Mouse (Mus musculus): ENCODE data around the gene A4galt.

A4galt gene

GRCm38 (mm10) chr15:83226066-83226834, 25.3 kb downstream of the A4galt start:
- Histone ChIP-seq H3K36me3 (ENCODE audit: insufficient read depth, low read length) (peaks cover 56% of the 10 kb centered on the region), H3K4me1 (replicated peaks; ENCODE audit: low read depth, low read length) (peaks cover 47% of the 10 kb centered on the region), H3K27me3 (ENCODE audit: insufficient read depth, low read length) (no peaks in the 10 kb centered on the region), H3K9me3 (ENCODE audit: low read length) (no peaks in the 10 kb centered on the region), H3K4me3 (replicated peaks; ENCODE audit: low read length) (no peak overlapping the region)
- no peak for TF ChIP-seq CTCF (conservative IDR thresholded peaks at IDR 0.05; ENCODE audit: low read length)
- no peak for TF ChIP-seq NANOG (IDR thresholded peaks at IDR 0.05; ENCODE audit: borderline replicate concordance, low read length)
- no peak for TF ChIP-seq POU5F1 (IDR thresholded peaks at IDR 0.05; ENCODE audit: borderline replicate concordance, low read length)

- H3K4me1 ChIP-seq (replicated peaks; ENCODE audit: low read depth, low read length): peaks cover 38% of the 10 kb centered on the region
- H3K9me3 ChIP-seq (ENCODE audit: low read length): peaks cover 5% of the 10 kb centered on the region; the same call in 1 of the 2 replicates
- peaks cover 39% of the 10 kb centered on the region for H3K36me3 ChIP-seq (ENCODE audit: insufficient read depth, low read length)
- no peaks in the 10 kb centered on the region for H3K27me3 ChIP-seq (ENCODE audit: insufficient read depth, low read length)
- no peak for TF ChIP-seq POU5F1 (IDR thresholded peaks at IDR 0.05; ENCODE audit: borderline replicate concordance, low read length)
- TF ChIP-seq NANOG (IDR thresholded peaks at IDR 0.05; ENCODE audit: borderline replicate concordance, low read length): no peak
- no peak for TF ChIP-seq CTCF (conservative IDR thresholded peaks at IDR 0.05; ENCODE audit: low read length)
- H3K4me3 ChIP-seq (replicated peaks; ENCODE audit: low read length): 0 out of 2 replicates have a peak overlapping the region, but pooled peaks have one; percentile 53
These were observed 27.3 kb downstream of the A4galt start for GRCm38 (mm10) chr15:83224136-83224766.

GRCm38 (mm10) chr15:83223208-83223962, 28.2 kb downstream of the A4galt start:
- peaks cover 30% of the 10 kb centered on the region for H3K36me3 ChIP-seq (ENCODE audit: insufficient read depth, low read length)
- peaks cover 38% of the 10 kb centered on the region for H3K4me1 ChIP-seq (replicated peaks; ENCODE audit: low read depth, low read length)
- peak overlapping the region; percentile 53 for H3K4me3 ChIP-seq (replicated peaks; ENCODE audit: low read length)
- peaks cover 5% of the 10 kb centered on the region; the same call in 1 of the 2 replicates for H3K9me3 ChIP-seq (ENCODE audit: low read length)
- H3K27me3 ChIP-seq (ENCODE audit: insufficient read depth, low read length): no peaks in the 10 kb centered on the region
- TF ChIP-seq NANOG (IDR thresholded peaks at IDR 0.05; ENCODE audit: borderline replicate concordance, low read length): no peak
- TF ChIP-seq POU5F1 (IDR thresholded peaks at IDR 0.05; ENCODE audit: borderline replicate concordance, low read length): no peak
- no peak for TF ChIP-seq CTCF (conservative IDR thresholded peaks at IDR 0.05; ENCODE audit: low read length)

GRCm38 (mm10) chr15:83221721-83222120, 29.9 kb downstream of the A4galt start:
- peaks cover 5% of the 10 kb centered on the region; the same call in 1 of the 2 replicates for H3K9me3 ChIP-seq (ENCODE audit: low read length)
- peaks cover 36% of the 10 kb centered on the region for H3K4me1 ChIP-seq (replicated peaks; ENCODE audit: low read depth, low read length)
- H3K4me3 ChIP-seq (replicated peaks; ENCODE audit: low read length): no peak overlapping the region
- no peak for TF ChIP-seq NANOG (IDR thresholded peaks at IDR 0.05; ENCODE audit: borderline replicate concordance, low read length)
- TF ChIP-seq POU5F1 (IDR thresholded peaks at IDR 0.05; ENCODE audit: borderline replicate concordance, low read length): no peak
- no peak for TF ChIP-seq CTCF (conservative IDR thresholded peaks at IDR 0.05; ENCODE audit: low read length)
- no peaks in the 10 kb centered on the region for H3K27me3 ChIP-seq (ENCODE audit: insufficient read depth, low read length)
- H3K36me3 ChIP-seq (ENCODE audit: insufficient read depth, low read length): peaks cover 15% of the 10 kb centered on the region

- H3K4me3 ChIP-seq (replicated peaks; ENCODE audit: low read length): no peak overlapping the region
- H3K27me3 ChIP-seq (ENCODE audit: insufficient read depth, low read length): no peaks in the 10 kb centered on the region
- TF ChIP-seq NANOG (IDR thresholded peaks at IDR 0.05; ENCODE audit: borderline replicate concordance, low read length) (no peak), CTCF (conservative IDR thresholded peaks at IDR 0.05; ENCODE audit: low read length) (no peak), POU5F1 (IDR thresholded peaks at IDR 0.05; ENCODE audit: borderline replicate concordance, low read length) (no peak)
- peaks cover 5% of the 10 kb centered on the region; the same call in 1 of the 2 replicates for H3K9me3 ChIP-seq (ENCODE audit: low read length)
- H3K4me1 ChIP-seq (replicated peaks; ENCODE audit: low read depth, low read length): peaks cover 40% of the 10 kb centered on the region
- H3K36me3 ChIP-seq (ENCODE audit: insufficient read depth, low read length): peaks cover 4% of the 10 kb centered on the region; the same call in 1 of the 2 replicates
These were observed 31.1 kb downstream of the A4galt start for GRCm38 (mm10) chr15:83220368-83221013.

- Histone ChIP-seq H3K9me3 (ENCODE audit: low read length) (peaks cover 5% of the 10 kb centered on the region; the same call in 1 of the 2 replicates), H3K27me3 (ENCODE audit: insufficient read depth, low read length) (no peaks in the 10 kb centered on the region; the same call in 1 of the 2 replicates), H3K36me3 (ENCODE audit: insufficient read depth, low read length) (no peaks in the 10 kb centered on the region), H3K4me3 (replicated peaks; ENCODE audit: low read length) (no peak overlapping the region), H3K4me1 (replicated peaks; ENCODE audit: low read depth, low read length) (peaks cover 8% of the 10 kb centered on the region)
- TF ChIP-seq NANOG (IDR thresholded peaks at IDR 0.05; ENCODE audit: borderline replicate concordance, low read length) (no peak), CTCF (conservative IDR thresholded peaks at IDR 0.05; ENCODE audit: low read length) (no peak), POU5F1 (IDR thresholded peaks at IDR 0.05; ENCODE audit: borderline replicate concordance, low read length) (no peak)
These were observed 36.0 kb downstream of the A4galt start for GRCm38 (mm10) chr15:83215322-83216216.

- no peak overlapping the region for H3K4me3 ChIP-seq (replicated peaks; ENCODE audit: low read length)
- H3K27me3 ChIP-seq (ENCODE audit: insufficient read depth, low read length): peaks cover 14% of the 10 kb centered on the region
- peaks cover 24% of the 10 kb centered on the region for H3K4me1 ChIP-seq (replicated peaks; ENCODE audit: low read depth, low read length)
- no peaks in the 10 kb centered on the region for H3K9me3 ChIP-seq (ENCODE audit: low read length)
- TF ChIP-seq POU5F1 (IDR thresholded peaks at IDR 0.05; ENCODE audit: borderline replicate concordance, low read length): no peak
- peak; percentile 65 for TF ChIP-seq CTCF (conservative IDR thresholded peaks at IDR 0.05; ENCODE audit: low read length)
- TF ChIP-seq NANOG (IDR thresholded peaks at IDR 0.05; ENCODE audit: borderline replicate concordance, low read length): no peak
- H3K36me3 ChIP-seq (ENCODE audit: insufficient read depth, low read length): no peaks in the 10 kb centered on the region
These were observed 41.3 kb downstream of the A4galt start for GRCm38 (mm10) chr15:83210229-83210628.

All from E14TG2a.4 (cell line).